ENCODE assay signal across 26 mouse cellular contexts in genomic region chr1:194895287-194895686, GRCm38 (mm10). TPM values are rescaled to one million over a fixed set of nuclear protein-coding genes. Genes with fewer than 3 reads are reported as not detected.
DNase-seq lines count a peak whose midpoint lies in the region; ATAC-seq lines count a peak whose summit lies in the region.
"Had no signal": no experiment of that assay in that cellular context is flagged by ENCODE, and none has a peak within 500 bp of the region (broad histone marks: within the 10 kb centered on the region; RNA-seq: fewer than 3 reads in every experiment).

No protein-coding gene starts in this region.

- H3K9me3 ChIP-seq in heart, embryonic 13.5 days, result no peaks in the 10 kb centered on the region
- H3K9me3 ChIP-seq in forebrain, embryonic 12.5 days, result no peaks in the 10 kb centered on the region
- H3K9me3 ChIP-seq: embryonic facial prominence, embryonic 13.5 days; embryonic facial prominence, embryonic 15.5 days; G1E had no signal

- no peaks in the 10 kb centered on the region for H3K36me3 ChIP-seq in heart, embryonic 13.5 days
- H3K36me3 ChIP-seq in forebrain, embryonic 12.5 days (replicated peaks), result no peaks in the 10 kb centered on the region
- H3K36me3 ChIP-seq: embryonic facial prominence, embryonic 13.5 days; embryonic facial prominence, embryonic 15.5 days; G1E had no signal

- WGBS in heart, embryonic 13.5 days, result 62% methylated on average over 3 of the region's 3 CpGs
- WGBS in forebrain, embryonic 12.5 days, result 91% methylated on average over 3 of the region's 3 CpGs

- no peaks in the 10 kb centered on the region for H3K27me3 ChIP-seq in heart, embryonic 13.5 days (replicated peaks)
- H3K27me3 ChIP-seq in forebrain, embryonic 12.5 days, result no peaks in the 10 kb centered on the region
- H3K27me3 ChIP-seq: CH12.LX; embryonic facial prominence, embryonic 13.5 days; embryonic facial prominence, embryonic 15.5 days; Patski had no signal

- ATAC-seq in heart, embryonic 13.5 days (ENCODE audit: extremely low read depth, insufficient number of reproducible peaks, low FRiP score, low TSS enrichment), result no peak
- no peak for ATAC-seq in forebrain, embryonic 12.5 days (ENCODE audit: low FRiP score)
- ATAC-seq: activated CD4-positive, CD25-positive, alpha-beta regulatory T cell, adult 4 months; CD4-positive, CD25-positive, alpha-beta regulatory T cell, adult 4 months; forebrain, embryonic 14.5 days; forebrain, embryonic 16.5 days; Patski had no signal

- no peak overlapping the region for H3K9ac ChIP-seq in heart, embryonic 13.5 days
- no peak overlapping the region for H3K9ac ChIP-seq in forebrain, embryonic 12.5 days
- H3K9ac ChIP-seq: embryonic facial prominence, embryonic 13.5 days; embryonic facial prominence, embryonic 15.5 days had no signal

- no peak overlapping the region for H3K4me2 ChIP-seq in heart, embryonic 13.5 days
- no peak overlapping the region for H3K4me2 ChIP-seq in forebrain, embryonic 12.5 days
- H3K4me2 ChIP-seq: embryonic facial prominence, embryonic 13.5 days; embryonic facial prominence, embryonic 15.5 days had no signal

- no peaks in the 10 kb centered on the region for H3K4me1 ChIP-seq in heart, embryonic 13.5 days
- H3K4me1 ChIP-seq in forebrain, embryonic 12.5 days, result no peaks in the 10 kb centered on the region
- H3K4me1 ChIP-seq: embryonic facial prominence, embryonic 13.5 days; embryonic facial prominence, embryonic 15.5 days had no signal

- peak overlapping the region; percentile 48 for H3K27ac ChIP-seq in heart, embryonic 13.5 days (replicated peaks)
- no peak overlapping the region for H3K27ac ChIP-seq in forebrain, embryonic 12.5 days
- H3K27ac ChIP-seq: embryonic facial prominence, embryonic 13.5 days; embryonic facial prominence, embryonic 15.5 days had no signal

- no peak overlapping the region for H3K4me3 ChIP-seq in heart, embryonic 13.5 days
- no peak overlapping the region for H3K4me3 ChIP-seq in forebrain, embryonic 12.5 days (replicated peaks)
- H3K4me3 ChIP-seq: embryonic facial prominence, embryonic 13.5 days; embryonic facial prominence, embryonic 15.5 days; erythroblast, embryonic 14.5 days had no signal

- no peak for DNase-seq in heart, adult 8-10 months (ENCODE audit: low spot score)
- DNase-seq in 416B (ENCODE audit: low read depth), result peak; percentile 43
- DNase-seq in fat pad, adult 2 months (ENCODE audit: extremely low read depth, low read depth, low spot score), result peak; percentile 97
- no peak for DNase-seq in kidney, adult 18-20 months
- DNase-seq: adrenal gland, adult 8-10 months; adrenal gland, postnatal 14 days; adrenal gland, postnatal 36 days; B cell, adult 2 months; cerebellum, adult 11-12 months; cerebellum, adult 8-10 months; cerebellum, adult 9-11 months; cerebellum, postnatal 14 days; cerebellum, postnatal 36 days; embryo, embryonic 11 days had no signal

RNA-seq across cellular contexts. Expression of gene Cd34, which starts 43.3 kb away (rescaled TPM):
- 84.7 and 88.1 TPM in 2 replicates for polyA plus RNA-seq in heart, embryonic 13.5 days (2015; fragmentation: Nextera tagmentation; extraction: Ambion mirVana)
- 10 to 100 TPM; 70.6 to 81.5 (median 80.7) TPM for total RNA-seq in heart, adult 8-10 months (2022)
- polyA plus RNA-seq in forebrain, embryonic 12.5 days (2016; fragmentation: Nextera tagmentation; extraction: Ambion mirVana), result 35.8 and 36.5 TPM in 2 replicates
- total RNA-seq: CH12.LX had no signal

Comparison
In these comparisons a context has a peak if more than half of its experiments do, and no peak if none do; other contexts are left out.
1. DNase-seq: peak in 416B (single experiment) and fat pad, adult 2 months (single experiment); none in heart, adult 8-10 months (single experiment) and kidney, adult 18-20 months (single experiment).